Mouse (Mus musculus) myocyte (in vitro differentiated cells): Measurements from ENCODE around the gene Vbp1.
"Not testable (repeated sequence)": the region's sequence is repeated elsewhere in the genome, so short reads cannot be mapped to it uniquely, and the experiment has no call there.

Experiments
- E2F4 ChIP-seq: IDR thresholded peaks from one replicate; pipeline ENCODE4 v1.6.1; 2011; ENCODE audit warnings: mild to moderate bottlenecking, control low read depth, moderate library complexity; ENCODE audit not compliant: insufficient read depth
- POLR2A ChIP-seq: IDR thresholded peaks from one replicate; pipeline ENCODE4 v1.6.1; 2011; ENCODE audit warnings: low read depth, mild to moderate bottlenecking, control low read depth, moderate library complexity; ENCODE audit not compliant: insufficient read length
- USF1 ChIP-seq: IDR thresholded peaks from one replicate; pipeline ENCODE4 v1.6.1; 2011; ENCODE audit warnings: low read depth, mild to moderate bottlenecking, control low read depth, moderate library complexity

DNA sequence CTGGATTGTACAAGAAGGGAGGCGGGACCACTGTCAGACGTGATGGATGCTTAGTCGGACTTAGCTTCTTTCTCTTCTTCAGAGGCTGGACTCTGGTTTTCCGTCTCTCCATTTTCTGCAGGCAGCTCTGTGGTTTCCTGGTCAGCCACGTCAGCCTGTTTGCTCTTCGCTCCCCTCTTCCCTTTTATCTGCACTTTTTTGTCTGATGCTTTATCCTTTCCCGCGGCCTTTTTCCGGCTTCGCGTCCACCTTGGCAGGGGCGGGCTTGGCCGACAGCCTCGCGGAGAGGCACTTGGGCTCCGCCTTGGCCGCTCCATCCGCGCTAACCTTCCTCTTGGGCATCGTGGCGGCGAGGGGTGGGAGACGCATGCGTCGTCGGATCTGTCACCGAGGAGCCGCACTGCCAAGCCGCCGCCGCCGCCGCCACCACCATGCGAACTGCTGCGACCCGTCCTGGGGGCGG lies 38.9 kb upstream of the Vbp1 start:
- TF ChIP-seq POLR2A, USF1, E2F4: not testable (repeated sequence)
